Mouse (Mus musculus): ENCODE data around the gene Pklr. TPM values are rescaled to one million over a fixed set of nuclear protein-coding genes. Genes with fewer than 3 reads are reported as not detected.

Gene Pklr
- total and polyA plus RNA-seq, 3 experiments, result 53.2 to 185 (median 133) TPM

DNA sequence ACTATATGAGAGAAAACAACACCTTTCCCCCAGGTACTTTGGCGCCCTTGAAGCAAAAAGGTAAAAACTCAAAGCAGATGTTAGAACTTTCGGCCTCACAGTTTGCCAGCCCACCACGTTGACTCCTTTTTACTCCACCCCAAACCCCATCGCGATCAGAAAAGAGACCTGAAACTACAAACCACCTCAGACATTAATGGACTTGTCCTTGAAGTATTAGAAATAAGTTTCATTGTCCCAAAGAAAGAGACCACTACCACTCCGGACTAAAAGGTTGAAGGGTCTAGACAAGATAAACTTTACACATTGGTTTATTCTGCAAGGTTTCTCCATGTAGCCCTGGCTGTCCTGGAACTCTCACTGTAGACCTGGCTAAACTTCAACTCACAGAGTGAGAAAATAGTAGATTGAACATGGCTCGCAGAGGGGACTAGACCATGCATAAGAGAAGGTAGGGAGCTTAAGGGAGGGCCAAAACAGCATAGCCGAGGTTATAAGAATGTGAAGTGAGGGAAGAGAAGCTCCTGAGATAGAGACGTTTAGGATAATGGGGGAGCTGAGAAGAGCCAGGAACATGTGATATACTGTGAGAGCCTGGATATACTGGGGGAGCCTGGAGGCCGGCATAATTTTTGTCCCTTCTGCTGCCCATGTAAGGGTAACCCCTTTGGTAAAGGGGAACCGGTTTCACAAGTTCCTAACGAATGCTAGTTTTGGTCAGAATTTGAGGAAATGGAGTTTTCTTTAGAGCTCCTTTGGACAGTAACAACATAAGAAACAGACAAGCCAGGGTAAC lies 33.2 kb upstream of the Pklr start (continued):
- TF ChIP-seq CHD1 (IDR thresholded peaks at IDR 0.05; ENCODE audit: low read depth, low read length) (no peak), TCF12 (IDR thresholded peaks at IDR 0.05; ENCODE audit: low read depth, low read length) (no peak), KAT2A (conservative IDR thresholded peaks at IDR 0.05; ENCODE audit: low read depth, low read length) (no peak)

DNA sequence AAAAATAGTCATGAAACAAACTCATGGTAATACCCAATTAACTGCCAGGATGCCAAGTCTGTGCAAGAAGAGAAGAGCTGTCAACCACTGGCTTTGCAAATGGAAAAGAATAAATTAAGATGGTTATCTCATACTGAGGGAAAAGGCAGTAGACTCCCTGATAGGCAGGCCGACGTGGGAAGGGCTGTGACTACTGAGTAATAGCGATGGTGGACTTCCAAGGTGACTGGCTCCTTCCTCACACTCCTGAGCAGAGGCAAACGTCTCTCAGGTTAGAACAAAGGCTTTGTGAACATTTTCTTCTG lies 32.7 kb upstream of the Pklr start:
- peaks cover 10% of the 10 kb centered on the region for H3K79me2 ChIP-seq (ENCODE audit: control insufficient read depth, insufficient read depth, low read length, poor library complexity)
- DNase-seq (ENCODE audit: low read depth, low spot score), result peak; percentile 88
- H3K9ac ChIP-seq (ENCODE audit: control insufficient read depth, low read depth, low read length, poor library complexity, severe bottlenecking), result peak overlapping the region; percentile 63
- H3K4me3 ChIP-seq (ENCODE audit: control insufficient read depth in 1 of 2, insufficient read depth in 1 of 2, low read depth in 2 of 2, low read length in 2 of 2), result peak overlapping the region; percentile 38 to 51
- TF ChIP-seq GATA1 (IDR thresholded peaks at IDR 0.05; ENCODE audit: low read depth, low read length) (peak; percentile 86), JUND (IDR thresholded peaks at IDR 0.05; ENCODE audit: low read depth, low read length) (no peak), UBTF (IDR thresholded peaks at IDR 0.05; ENCODE audit: borderline replicate concordance, insufficient read depth, low read depth, low read length) (0 out of 2 replicates have a peak, but pooled peaks have one; percentile 4), ZMIZ1 (IDR thresholded peaks at IDR 0.05; ENCODE audit: low read depth, low read length) (peak; percentile 61), MAX (IDR thresholded peaks at IDR 0.05; ENCODE audit: low read length) (peak; percentile 57; the same call in 1 of the 2 replicates), TCF12 (IDR thresholded peaks at IDR 0.05; ENCODE audit: low read depth, low read length) (0 out of 2 replicates have a peak, but pooled peaks have one; percentile 18), TBP (IDR thresholded peaks at IDR 0.05; ENCODE audit: low read depth, low read length) (peak; percentile 51; the same call in 1 of the 2 replicates), SMC3 (IDR thresholded peaks at IDR 0.05; ENCODE audit: low read depth, low read length) (no peak), RCOR1 (IDR thresholded peaks at IDR 0.05; ENCODE audit: low read depth, low read length) (peak; percentile 32; the same call in 1 of the 2 replicates), POLR2AphosphoS2 (IDR thresholded peaks at IDR 0.05; ENCODE audit: low read length) (peak; percentile 57; the same call in 1 of the 2 replicates), HCFC1 (IDR thresholded peaks at IDR 0.05; ENCODE audit: low read depth, low read length) (peak; percentile 45; the same call in 1 of the 2 replicates), CHD1 (IDR thresholded peaks at IDR 0.05; ENCODE audit: low read depth, low read length) (0 out of 2 replicates have a peak, but pooled peaks have one; percentile 40), ZNF384 (IDR thresholded peaks at IDR 0.05; ENCODE audit: low read depth, low read length) (no peak), NRF1 (IDR thresholded peaks at IDR 0.05; ENCODE audit: insufficient read depth, low read depth, low read length, poor library complexity, severe bottlenecking) (no peak), SIN3A (IDR thresholded peaks at IDR 0.05; ENCODE audit: low read length) (peak; percentile 69), ETS1 (IDR thresholded peaks at IDR 0.05; ENCODE audit: low read depth, low read length) (peak; percentile 59), EP300 (IDR thresholded peaks at IDR 0.05; ENCODE audit: low read depth in 1 of 2, low read length in 2 of 2) (peak; percentile 15 to 81; a peak in 2 of 4 replicates), NELFE (IDR thresholded peaks at IDR 0.05; ENCODE audit: low read depth, low read length) (peak; percentile 64), RAD21 (IDR thresholded peaks at IDR 0.05; ENCODE audit: low read depth, low read length) (no peak), MEF2A (IDR thresholded peaks at IDR 0.05; ENCODE audit: extremely low read depth, insufficient replicate concordance, low read depth, low read length, poor library complexity, severe bottlenecking) (no peak), ZKSCAN1 (IDR thresholded peaks at IDR 0.05; ENCODE audit: low read depth, low read length) (no peak)
- H3K36me3 ChIP-seq (ENCODE audit: control insufficient read depth in 1 of 2, insufficient read depth in 2 of 2, low read length in 2 of 2), result peaks cover 0 to 28% of the 10 kb centered on the region in 2 experiments; a peak in 3 of 4 replicates
- no peaks in the 10 kb centered on the region for H3K27me3 ChIP-seq (ENCODE audit: control insufficient read depth in 1 of 2, insufficient read depth in 2 of 2, low read length in 2 of 2)
- peak overlapping the region; percentile 71 for H3K27ac ChIP-seq (ENCODE audit: control insufficient read depth, low read depth, low read length)
- no peaks in the 10 kb centered on the region for H3K9me3 ChIP-seq (replicated peaks; ENCODE audit: insufficient read depth, low read length)
- H3K4me1 ChIP-seq (ENCODE audit: control insufficient read depth in 1 of 2, insufficient read depth in 2 of 2, low read length in 2 of 2), result peaks cover 16 to 21% of the 10 kb centered on the region in 2 experiments

Measured in MEL (cell line).